ENCODE assay signal across 16 mouse cellular contexts in genomic region chr3:100530919-100531318, GRCm38 (mm10).
"Had no signal": no experiment of that assay in that cellular context is flagged by ENCODE, and none has a peak within 500 bp of the region (broad histone marks: within the 10 kb centered on the region; RNA-seq: fewer than 3 reads in every experiment).

No protein-coding gene starts in this region.

- ATAC-seq: lung, postnatal 0 days; midbrain, embryonic 16.5 days had no signal

- H3K9ac ChIP-seq: lung, embryonic 15.5 days; midbrain, embryonic 12.5 days; neural tube, embryonic 12.5 days; stomach, embryonic 15.5 days had no signal

- H3K4me3 ChIP-seq: lung, embryonic 15.5 days; midbrain, embryonic 10.5 days; midbrain, embryonic 12.5 days; neural tube, embryonic 12.5 days; stomach, embryonic 15.5 days had no signal

- H3K4me2 ChIP-seq: lung, embryonic 15.5 days; midbrain, embryonic 12.5 days; neural tube, embryonic 12.5 days; stomach, embryonic 15.5 days had no signal

- H3K27ac ChIP-seq: lung, embryonic 15.5 days; midbrain, embryonic 10.5 days; midbrain, embryonic 12.5 days; neural tube, embryonic 12.5 days; stomach, embryonic 15.5 days; stomach, postnatal 0 days had no signal

- H3K36me3 ChIP-seq: lung, embryonic 15.5 days; midbrain, embryonic 10.5 days; midbrain, embryonic 12.5 days; neural tube, embryonic 12.5 days; stomach, embryonic 15.5 days had no signal

- H3K27me3 ChIP-seq: lung, embryonic 15.5 days; midbrain, embryonic 12.5 days; neural tube, embryonic 12.5 days; stomach, embryonic 15.5 days had no signal

- DNase-seq: lung, adult 2 months; lung, postnatal 14 days; lung, postnatal 36 days; midbrain, embryonic 14.5 days; right cerebral cortex, postnatal 14 days; thymus, adult 2 months; thymus, postnatal 25 days; thymus, postnatal 4 days had no signal

- H3K9me3 ChIP-seq: lung, embryonic 15.5 days; midbrain, embryonic 10.5 days; midbrain, embryonic 12.5 days; neural tube, embryonic 12.5 days; stomach, embryonic 15.5 days had no signal

- H3K4me1 ChIP-seq: lung, embryonic 15.5 days; midbrain, embryonic 12.5 days; neural tube, embryonic 12.5 days had no signal
